Mouse (Mus musculus): ENCODE data around the gene Smg8. TPM values are rescaled to one million over a fixed set of nuclear protein-coding genes. Genes with fewer than 3 reads are reported as not detected.

The Smg8 gene
- total RNA-seq, 2 experiments from 2014 or later, result 6.7 to 7.2 TPM

- no peak for DNase-seq
Measured at GRCm38 (mm10) chr11:87043052-87043451, 43.5 kb downstream of the Smg8 start.

- DNase-seq, result no peak
Measured at GRCm38 (mm10) chr11:87039307-87039963, 47.1 kb downstream of the Smg8 start.

GRCm38 (mm10) chr11:87036180-87036579, 50.4 kb downstream of the Smg8 start:
- no peak for DNase-seq

DNA sequence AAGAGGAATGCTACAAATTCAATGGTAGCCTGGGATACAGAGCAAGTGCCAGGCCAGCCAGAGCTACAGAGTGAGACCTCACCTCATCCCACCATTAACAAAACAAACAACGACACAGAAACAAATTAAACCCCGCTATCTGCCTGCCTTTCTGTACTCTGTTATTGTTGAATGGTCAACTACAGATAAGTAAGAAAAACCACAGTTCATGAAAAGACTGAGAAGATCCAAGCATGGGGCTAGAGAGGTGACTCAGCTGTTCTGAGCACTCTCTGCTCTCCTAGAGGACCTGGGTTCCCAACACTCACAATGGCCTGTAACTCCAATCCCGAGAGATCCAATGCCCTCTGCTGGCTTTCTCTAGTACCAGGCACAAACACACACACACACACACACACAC, 58.4 kb downstream of the Smg8 start:
- DNase-seq, result no peak

Small RNAs within 50 kb of the gene (microRNA-seq; reads per million reads assigned to microRNA genes)
- 92.1 to 186 reads per million in 2 experiments for gene Mir301 (ENCODE audit: borderline replicate concordance in 2 of 2)

Other genes with a start within 250 kb of the Smg8 start
- gene Ypel2, start 93.1 kb downstream of the Smg8 start, total RNA-seq (2021), result 1 to 10 TPM; 3.7 to 8.0 TPM
- gene Gdpd1, start 12.7 kb downstream of the Smg8 start, total RNA-seq (2021), result 1 to 10 TPM; 3.5 to 4.2 TPM
- gene Prr11, start 21.9 kb upstream of the Smg8 start, total RNA-seq (2021), result under 1 TPM; 0.36 to 0.51 TPM
- gene Ska2, start 22.5 kb upstream of the Smg8 start, total RNA-seq (2021), result 1 to 10 TPM; 3.7 to 3.9 TPM
- gene Trim37, start 40.3 kb upstream of the Smg8 start, total RNA-seq (2021), result 1 to 10 TPM; 2.7 to 3.6 TPM